Mouse (Mus musculus) bone marrow, adult 2 months (tissue): ENCODE measurements around the gene Abt1. TPM values are rescaled to one million over a fixed set of nuclear protein-coding genes. Genes with fewer than 3 reads are reported as not detected.
"Not testable (repeated sequence)": the region's sequence is repeated elsewhere in the genome, so short reads cannot be mapped to it uniquely, and the experiment has no call there.

ENCODE experiments used
- H3K27ac ChIP-seq: fragments of 200-500 bp; 2 replicates; pipeline ENCODE4 v1.5.1; 2012; ENCODE audit warnings: low read depth, mild to moderate bottlenecking, control low read depth, inconsistent platforms, low read length; ENCODE audit not compliant: control insufficient read depth, poor library complexity, insufficient read depth
- H3K4me1 ChIP-seq: fragments of 200-500 bp; 2 replicates; pipeline ENCODE4 v1.6.1; 2011; ENCODE audit warnings: low read length; ENCODE audit not compliant: control insufficient read depth, insufficient read depth
- H3K4me3 ChIP-seq: fragments of 200-500 bp; replicated peaks from 2 replicates; pipeline ENCODE3; 2011; ENCODE audit warnings: mild to moderate bottlenecking, low read depth, low read length, control low read depth; ENCODE audit not compliant: control insufficient read depth
- CTCF ChIP-seq: fragments of 200-500 bp; IDR thresholded peaks from 2 replicates; pipeline ENCODE4 v1.5.1; 2011; ENCODE audit warnings: low read length, control low read depth; ENCODE audit not compliant: control insufficient read depth, insufficient read depth
- POLR2A ChIP-seq: fragments of 200-500 bp; IDR thresholded peaks from 2 replicates; pipeline ENCODE4 v1.6.1; 2011; ENCODE audit warnings: low read depth, mild to moderate bottlenecking, control low read depth, low read length, borderline replicate concordance; ENCODE audit not compliant: control insufficient read depth
- WGBS: fragments of 180-500 bp; shearing (Covaris S2); methylation state at CpG from one replicate; pipeline ENCODE4 v1.1.7; 2018; 5-methylcytosine and 5-hydroxymethylcytosine counted together
- polyA plus RNA-seq: library from polyadenylated mRNA; stranded (reverse); fragments of >200 nt; gene quantifications from 2 replicates; pipeline ENCODE4 v1.2.4, GENCODE M21; 2011; ENCODE audit warnings: low replicate concordance; ENCODE audit not compliant: missing spikeins, insufficient read depth, insufficient read length

Abt1 gene
- polyA plus RNA-seq, 1 experiment: 10.4 TPM

GRCm38 (mm10) chr13:23412211-23412629 is 11.4 kb downstream of the Abt1 start:
- Histone ChIP-seq H3K27ac (no peak overlapping the region), H3K4me1 (no peaks in the 10 kb centered on the region), H3K4me3 (peak overlapping the region; percentile 24)
- TF ChIP-seq POLR2A (no peak), CTCF (no peak)
- 2% methylated on average over 20 of the region's 20 CpGs for WGBS

DNA sequence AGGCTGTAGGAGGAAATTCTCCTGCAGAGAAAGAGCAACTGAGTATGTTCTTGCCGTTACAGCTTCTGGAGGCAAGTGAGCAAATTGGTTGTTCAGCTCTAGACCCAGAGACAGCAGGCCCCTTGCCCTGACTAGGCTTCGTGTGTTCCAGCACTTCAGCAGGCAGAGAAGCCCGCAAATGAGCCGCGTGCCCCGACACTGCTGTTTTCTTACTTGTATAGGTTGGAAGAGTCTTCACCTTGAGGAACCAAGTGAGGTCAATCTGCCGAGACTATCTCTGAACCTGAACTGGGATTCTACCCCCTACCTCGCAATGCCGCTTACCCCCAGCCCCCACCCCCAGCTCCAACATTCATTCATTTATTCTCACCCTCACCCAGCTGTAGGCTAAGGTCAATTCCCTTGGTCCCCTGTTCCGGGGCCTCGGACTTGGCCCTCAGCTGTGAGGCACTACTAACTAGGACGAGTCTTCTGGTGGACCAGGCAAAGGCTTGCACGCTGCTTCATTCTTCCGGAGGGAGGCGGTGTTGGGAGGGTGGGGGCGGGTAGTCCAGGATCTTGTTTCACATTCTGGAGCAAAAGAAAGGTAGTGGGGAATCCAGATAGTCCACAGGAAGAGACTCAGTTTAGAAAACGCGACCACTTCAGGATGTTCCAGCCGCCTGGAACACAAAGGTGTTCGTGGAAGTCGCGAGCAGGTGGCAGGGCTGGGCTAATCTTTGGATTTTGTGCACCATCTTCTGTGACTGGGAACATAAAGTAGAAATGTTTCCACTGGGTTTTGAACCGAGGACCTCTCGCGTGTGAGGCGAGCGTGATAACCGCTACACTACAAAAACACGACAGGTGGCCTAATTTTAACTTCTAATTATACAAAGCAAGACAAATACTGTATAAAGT is 12.1 kb downstream of the Abt1 start:
- WGBS: 19% methylated on average over 29 of the region's 29 CpGs

DNA sequence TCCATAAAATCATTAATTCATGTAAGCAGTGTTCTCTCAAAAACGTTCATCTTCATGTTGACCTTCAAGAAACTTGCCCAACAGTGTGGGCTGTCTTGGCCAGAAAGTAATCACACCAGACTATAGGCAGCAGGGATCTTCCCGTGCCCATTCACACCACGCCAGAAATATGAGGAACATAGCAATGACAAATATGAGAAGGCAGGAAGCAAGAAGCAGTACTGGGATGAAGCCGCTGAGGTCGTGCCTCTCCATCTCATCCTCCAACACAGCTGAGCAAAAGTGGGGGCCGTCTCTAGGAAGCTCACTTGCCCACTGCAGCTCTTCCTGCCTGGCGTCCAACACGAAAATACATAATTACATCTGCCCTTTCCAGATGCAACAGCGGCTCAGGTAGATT is 13.0 kb downstream of the Abt1 start:
- Histone ChIP-seq H3K4me3 (no peak overlapping the region), H3K4me1 (no peaks in the 10 kb centered on the region), H3K27ac (no peak overlapping the region)
- WGBS: 55% methylated on average over 9 of the region's 9 CpGs
- no peak for TF ChIP-seq POLR2A
- no peak for TF ChIP-seq CTCF

More for the DNA sequence above, 12.1 kb downstream of the Abt1 start:
- H3K27ac ChIP-seq: no peak overlapping the region
- TF ChIP-seq CTCF: no peak
- H3K4me1 ChIP-seq: no peaks in the 10 kb centered on the region
- no peak overlapping the region for H3K4me3 ChIP-seq

GRCm38 (mm10) chr13:23402626-23403025 is 21.0 kb downstream of the Abt1 start:
- TF ChIP-seq CTCF: no peak
- no peak for TF ChIP-seq POLR2A
- 42% methylated on average over 2 of the region's 2 CpGs for WGBS
- Histone ChIP-seq H3K27ac (no peak overlapping the region), H3K4me3 (no peak overlapping the region), H3K4me1 (no peaks in the 10 kb centered on the region)

DNA sequence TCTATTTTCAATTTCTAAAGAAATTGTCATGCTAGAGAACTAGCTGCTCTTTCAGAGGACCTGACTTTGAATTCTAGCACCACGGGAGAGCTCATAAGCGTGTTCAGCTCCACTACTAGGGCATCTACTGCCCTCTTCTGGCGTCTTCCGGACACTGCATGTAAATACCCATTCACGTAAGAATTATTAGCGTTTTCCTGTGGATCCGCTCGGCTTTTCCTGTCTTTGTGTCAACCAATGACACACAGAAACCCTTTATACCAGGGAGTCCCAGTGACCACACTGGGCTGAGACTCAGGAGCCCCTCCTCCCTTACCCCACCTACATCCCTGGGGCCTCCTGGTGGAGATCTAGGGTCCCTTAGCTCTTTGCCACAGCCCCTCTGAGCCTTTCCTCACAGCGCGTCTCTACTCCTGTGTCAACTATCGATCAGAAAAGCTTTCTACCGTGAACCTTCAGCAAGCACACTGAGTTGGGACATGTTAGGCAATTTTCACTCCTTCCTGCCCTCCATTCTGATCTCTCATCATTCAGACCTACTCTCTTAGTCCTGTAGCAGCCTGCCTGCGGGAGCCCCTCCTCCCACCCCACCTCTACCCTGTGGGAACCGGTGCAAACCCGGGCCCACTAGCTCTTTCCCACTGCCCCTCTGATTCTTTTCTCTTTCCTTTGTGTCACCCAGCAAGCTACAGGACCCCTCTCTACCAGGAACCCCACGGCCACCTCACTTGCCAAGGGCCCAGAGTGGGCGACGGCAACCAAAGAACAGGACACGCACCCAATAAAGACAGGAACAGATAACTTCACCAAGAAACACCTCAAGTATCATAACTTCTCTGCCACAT is 21.8 kb downstream of the Abt1 start:
- Histone ChIP-seq H3K4me1 (no peaks in the 10 kb centered on the region), H3K27ac (no peak overlapping the region; the same call in 1 of the 2 replicates), H3K4me3 (no peak overlapping the region)
- TF ChIP-seq POLR2A (no peak), CTCF (peak; percentile 63)
- WGBS: 16% methylated on average over 19 of the region's 19 CpGs

GRCm38 (mm10) chr13:23400771-23401682 is 22.6 kb downstream of the Abt1 start:
- TF ChIP-seq CTCF: no peak
- TF ChIP-seq POLR2A: no peak
- H3K27ac ChIP-seq: no peak overlapping the region
- 23% methylated on average over 24 of the region's 24 CpGs for WGBS
- no peak overlapping the region for H3K4me3 ChIP-seq
- H3K4me1 ChIP-seq: no peaks in the 10 kb centered on the region

DNA sequence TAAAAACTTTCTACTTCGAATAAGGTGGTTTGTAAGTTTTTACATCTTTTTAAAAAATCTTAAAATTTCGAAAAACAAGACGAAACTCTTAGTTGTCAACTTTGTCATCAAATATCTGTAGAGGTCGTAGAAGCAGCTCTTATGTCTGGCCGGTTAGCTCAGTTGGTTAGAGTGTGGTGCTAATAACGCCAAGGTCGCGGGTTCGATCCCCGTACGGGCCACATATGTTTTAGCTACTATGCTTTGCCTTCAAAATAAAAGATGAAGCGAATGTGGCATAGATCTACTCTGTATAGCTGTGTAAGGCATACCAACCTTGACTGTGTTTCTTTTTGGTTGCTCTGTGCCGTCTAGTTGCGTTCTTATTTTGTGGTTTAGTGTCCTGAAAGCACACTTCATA is 26.8 kb downstream of the Abt1 start:
- not testable (repeated sequence) for H3K4me3 ChIP-seq, H3K27ac ChIP-seq, H3K4me1 ChIP-seq
- 15% methylated on average over 14 of the region's 14 CpGs for WGBS
